Mouse (Mus musculus) mature B cell (primary cell): Measurements from ENCODE around the gene Lmf1.

Source experiments
- in situ Hi-C: fragments of 300-500 bp; cut with MboI; formaldehyde crosslinking; loops from 2 replicates; pipeline ENCODE4 v1.14.3; 2019

Gene Lmf1

GRCm38 (mm10) chr17:25700863-25701496 lies 122.1 kb downstream of the Lmf1 start:
- in situ Hi-C loops: no loop called here

GRCm38 (mm10) chr17:25709994-25710393 lies 131.1 kb downstream of the Lmf1 start:
- in situ Hi-C loops: no loop called here

GRCm38 (mm10) chr17:25711136-25711535 lies 132.3 kb downstream of the Lmf1 start:
- in situ Hi-C loops: no loop called here
